Mouse (Mus musculus): ENCODE data around the gene Wwtr1. TPM values are rescaled to one million over a fixed set of nuclear protein-coding genes. Genes with fewer than 3 reads are reported as not detected.
A peak's percentile ranks its signal among the peaks of the same experiment; 100 is the strongest.

The Wwtr1 gene
- total and polyA plus RNA-seq, 3 experiments: 26.6 to 38.5 (median 34.9) TPM

DNA sequence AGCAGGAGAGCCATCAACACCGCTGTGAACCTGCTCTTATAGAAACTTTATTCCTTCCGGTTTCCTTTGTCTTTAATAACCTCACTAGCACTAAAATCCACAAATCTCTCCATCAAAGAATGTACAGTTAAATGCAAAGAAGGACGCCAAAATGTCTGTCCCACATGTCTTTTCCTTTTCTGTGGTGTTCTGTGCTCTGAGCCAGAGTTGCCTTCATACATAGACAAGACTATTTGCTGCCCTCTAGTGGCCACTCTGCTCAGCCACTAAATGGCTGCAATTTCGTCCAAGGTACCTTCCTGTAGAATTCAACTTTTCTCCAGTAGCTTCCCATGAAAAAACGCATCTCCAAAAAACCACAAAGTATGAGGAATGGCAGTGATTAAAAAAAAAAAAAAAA is 127.3 kb downstream of the Wwtr1 start:
- DNase-seq: peak; percentile 52

DNA sequence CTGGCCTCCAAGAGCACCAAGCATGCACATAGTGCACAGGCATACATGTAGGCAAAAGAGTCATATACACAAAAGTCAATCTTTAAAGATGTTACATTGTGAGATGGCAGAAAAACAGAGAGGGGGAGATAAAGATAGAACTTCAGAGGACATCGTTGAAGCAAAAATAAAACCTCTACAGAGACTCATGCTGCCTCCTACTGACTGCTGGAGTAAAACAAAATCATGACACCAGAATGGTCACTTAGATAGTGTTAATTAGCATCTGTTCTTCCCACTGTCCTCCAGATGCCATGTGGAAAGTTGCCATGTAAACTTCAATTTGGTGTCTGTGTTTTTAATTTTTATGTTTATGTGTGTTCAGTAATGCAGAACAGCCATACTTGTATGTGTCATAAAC is 127.8 kb downstream of the Wwtr1 start:
- no peak for DNase-seq

DNA sequence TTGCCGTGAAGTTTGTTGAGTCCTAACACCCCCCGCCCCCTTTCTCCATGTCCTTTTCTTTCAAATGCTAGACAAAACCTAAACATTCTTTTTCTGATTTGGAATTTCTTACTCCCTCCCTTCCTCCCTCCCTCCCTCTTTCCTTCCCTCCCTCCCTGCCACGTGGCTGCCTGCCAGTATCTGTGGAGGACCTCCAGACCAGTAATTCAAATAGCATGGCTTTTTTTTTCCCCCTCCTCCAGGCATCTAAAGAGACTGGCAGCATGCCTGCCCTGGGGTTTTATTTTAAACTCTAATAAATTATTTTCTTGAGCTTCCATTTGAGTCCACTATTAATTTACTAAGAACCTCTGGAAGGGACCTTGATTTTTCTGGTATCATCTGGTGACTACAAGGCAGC is 130.0 kb downstream of the Wwtr1 start:
- DNase-seq: peak; percentile 35

DNA sequence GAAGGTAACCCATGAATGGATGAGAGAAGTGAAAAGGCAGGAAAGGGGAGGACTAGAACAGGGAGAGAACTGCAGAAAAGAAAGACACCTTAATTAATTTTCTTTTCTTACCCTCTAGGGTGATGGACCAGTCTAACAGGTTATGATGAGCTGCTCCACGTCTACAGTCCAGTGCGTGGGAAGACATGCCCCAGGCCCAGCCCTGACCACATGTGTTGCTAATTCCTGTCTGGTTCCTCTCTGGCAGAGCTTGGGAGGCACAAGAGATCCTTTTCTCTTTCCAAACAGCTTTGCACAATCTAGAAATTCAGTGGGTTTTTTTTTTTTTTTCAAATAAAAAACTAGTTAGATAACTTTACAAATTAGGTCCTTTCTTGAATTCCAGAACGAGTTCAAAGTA is 134.8 kb downstream of the Wwtr1 start:
- no peak for DNase-seq

DNA sequence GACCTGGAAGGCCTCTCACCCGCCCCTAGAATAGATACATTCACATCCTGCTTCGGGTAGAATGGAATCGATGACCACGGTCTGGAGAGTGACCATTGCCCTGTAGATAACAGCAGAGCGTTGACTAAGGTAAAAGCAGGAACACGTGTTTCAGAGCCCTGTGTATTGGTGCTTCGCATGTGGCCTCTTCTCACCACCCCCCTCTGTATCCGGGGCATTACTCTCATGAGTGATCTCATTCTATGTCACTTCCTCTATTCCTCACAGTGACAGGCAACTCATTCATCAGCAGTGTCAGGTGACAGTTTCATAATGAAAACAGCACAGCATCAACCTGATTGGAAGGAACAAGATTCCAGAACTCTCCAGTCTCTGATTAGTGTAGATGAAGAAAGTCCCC is 140.3 kb downstream of the Wwtr1 start:
- no peak for DNase-seq

DNA sequence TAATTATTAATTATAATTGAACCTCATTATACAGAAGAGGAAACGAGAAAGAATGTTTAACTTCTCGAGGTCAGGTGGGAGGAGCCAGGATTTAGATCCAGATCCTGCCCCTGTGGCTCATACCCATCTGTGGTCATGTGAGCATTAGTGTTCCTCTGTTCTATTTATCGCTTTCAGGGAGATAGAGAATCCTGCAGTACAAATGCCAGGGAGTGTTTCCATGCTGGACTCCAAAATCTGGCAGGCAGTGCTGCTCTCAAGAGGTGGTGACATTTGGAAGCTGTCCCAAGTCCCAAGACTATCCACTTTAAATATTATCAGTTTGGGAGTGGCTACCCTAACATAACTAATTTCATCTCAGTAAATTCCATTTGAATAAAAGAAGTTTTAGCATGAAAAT is 144.0 kb downstream of the Wwtr1 start:
- DNase-seq: no peak

DNA sequence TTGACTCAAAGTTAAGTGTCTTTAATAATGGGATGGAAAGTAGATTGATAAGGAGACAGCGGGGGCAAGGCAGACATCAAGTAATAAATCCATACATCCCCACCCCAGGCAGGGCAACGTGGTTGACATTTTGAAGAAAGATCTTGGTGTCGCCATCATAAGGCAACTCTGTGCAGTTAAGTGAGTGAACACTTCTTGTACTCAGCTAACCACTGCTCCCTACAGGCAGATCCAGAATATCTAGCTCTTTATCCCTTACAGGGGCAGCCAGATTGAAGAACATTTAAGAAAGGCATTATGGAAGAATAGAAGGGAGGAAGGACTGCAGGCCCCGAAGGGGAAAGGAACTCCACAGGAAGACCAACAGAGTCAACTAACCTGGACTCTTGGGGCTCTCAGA is 146.2 kb downstream of the Wwtr1 start:
- no peak for DNase-seq

DNA sequence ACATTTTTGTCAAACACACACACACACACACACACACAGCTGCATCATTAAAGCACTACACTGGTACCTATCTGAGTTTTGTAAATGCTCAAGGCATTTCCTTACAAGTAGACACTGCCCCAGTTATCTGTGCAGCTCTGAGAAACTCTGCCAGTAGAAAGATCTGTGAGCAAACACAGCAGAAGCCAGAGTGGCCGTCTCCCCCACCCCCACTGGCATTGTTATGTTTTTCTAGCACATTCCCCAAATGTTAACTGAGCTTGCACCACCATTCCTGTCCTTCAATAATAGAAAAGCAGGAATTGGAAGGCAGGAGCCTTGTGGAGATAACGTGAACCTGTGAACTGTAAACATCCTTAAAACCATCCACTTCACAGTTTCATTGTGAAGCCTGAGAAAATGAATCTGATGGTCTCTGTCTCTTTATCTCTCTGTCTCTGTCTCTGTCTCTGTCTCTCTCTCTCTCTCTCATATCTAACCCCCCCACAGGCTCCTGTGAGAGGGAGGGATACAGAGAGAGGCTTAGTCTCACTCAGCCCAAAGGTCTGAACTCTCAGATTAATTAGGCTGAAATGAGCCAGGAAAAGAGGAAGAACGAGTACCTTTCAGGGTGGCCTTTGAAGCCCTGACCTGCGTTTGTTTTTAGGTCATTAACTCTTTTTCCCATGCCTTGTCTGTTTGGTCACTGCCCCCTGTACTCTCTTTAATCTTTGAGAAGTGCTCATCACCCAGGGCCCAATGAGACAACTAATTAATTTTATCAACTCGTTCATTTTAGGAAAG is 146.8 kb downstream of the Wwtr1 start:
- DNase-seq: no peak

DNA sequence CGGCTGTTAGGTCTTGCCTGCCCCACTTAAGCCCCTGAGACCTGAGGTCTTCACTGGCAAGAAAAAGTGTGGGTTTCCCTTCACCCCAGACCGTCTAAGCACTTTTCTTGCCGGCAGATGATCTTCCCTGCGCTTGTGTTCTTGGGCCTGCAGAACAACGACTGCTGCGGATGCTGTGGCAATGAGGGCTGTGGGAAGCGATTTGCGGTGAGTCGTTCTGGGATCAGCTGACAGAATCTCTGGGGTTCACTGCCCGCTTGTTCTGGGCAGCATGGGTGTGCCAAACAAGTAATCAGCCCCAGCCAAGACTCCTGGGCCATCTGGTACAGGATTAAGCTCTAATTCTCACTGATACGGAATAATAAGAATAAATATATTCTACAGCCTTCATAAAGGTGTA is 149.4 kb downstream of the Wwtr1 start:
- no peak for DNase-seq

DNA sequence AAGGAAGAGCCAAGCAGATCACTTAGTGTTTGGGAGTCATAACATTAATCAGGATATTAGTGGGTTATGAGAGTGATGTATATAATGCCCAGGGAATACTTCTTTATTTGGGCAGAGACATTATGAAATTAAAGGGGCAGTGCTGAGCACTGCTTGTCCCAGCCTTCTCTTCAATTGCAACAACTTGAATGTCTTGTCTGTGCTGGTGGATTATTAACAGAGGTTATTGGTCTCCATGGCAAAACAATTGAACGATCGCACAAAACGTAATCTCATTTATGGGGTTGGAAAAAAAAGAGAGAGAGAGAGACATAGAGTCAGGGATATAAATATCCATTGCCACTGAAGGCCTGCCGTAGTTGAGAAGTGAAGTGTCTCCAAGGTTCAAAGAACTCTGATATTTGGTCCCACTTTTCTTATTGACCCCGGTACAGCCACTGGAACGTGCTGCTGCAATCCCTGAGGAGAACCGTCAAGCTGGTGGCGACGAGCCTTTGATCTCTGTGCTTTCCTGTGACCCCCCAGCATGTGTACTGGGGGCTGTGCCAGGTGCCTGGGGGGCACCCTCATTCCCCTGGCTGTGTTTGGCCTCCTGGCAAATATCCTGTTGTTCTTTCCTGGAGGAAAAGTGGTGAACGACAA is 150.5 kb downstream of the Wwtr1 start, which contains the start of gene Tm4sf4:
TSS of gene Tm4sf4 (plus strand) at position 226 of the 642 bp plus-strand sequence.
- DNase-seq: no peak

DNA sequence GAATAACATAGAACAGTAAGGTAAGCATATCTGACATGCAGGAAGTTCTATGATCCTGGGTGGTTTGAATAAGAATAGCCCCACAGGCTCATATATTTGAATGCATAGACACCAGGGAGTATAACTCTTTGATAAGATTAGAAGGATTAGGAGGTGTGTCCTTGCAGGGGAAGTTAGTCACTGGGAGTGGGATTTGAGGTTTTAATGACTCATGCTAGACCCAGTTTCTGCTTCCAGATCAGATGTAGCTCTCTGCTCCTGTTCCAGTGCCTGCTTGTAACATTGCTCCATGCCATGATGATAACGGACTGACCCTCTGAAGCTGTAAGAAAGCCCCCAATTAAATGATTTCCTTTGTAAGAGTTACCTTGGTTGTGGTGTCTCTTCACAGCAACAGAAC is 155.1 kb downstream of the Wwtr1 start:
- no peak for DNase-seq

DNA sequence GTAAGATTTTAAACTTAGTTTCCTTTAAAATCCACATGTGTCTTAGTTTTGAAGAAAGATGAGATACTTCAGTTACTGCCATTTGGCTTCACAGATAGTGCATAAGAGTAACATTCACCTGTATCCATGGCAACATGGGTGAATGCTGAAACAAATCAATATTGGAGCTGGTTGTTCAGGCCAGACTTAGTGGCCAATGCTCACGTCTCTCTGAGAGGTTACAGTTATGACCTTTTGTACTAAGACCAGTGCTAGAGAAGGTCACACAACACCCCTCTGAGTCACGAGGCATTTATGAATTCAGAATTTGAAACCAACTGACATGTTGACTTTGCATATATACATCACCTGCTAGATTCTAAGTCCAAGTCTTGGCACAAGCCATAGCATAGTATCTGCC is 155.5 kb downstream of the Wwtr1 start:
- no peak for DNase-seq

DNA sequence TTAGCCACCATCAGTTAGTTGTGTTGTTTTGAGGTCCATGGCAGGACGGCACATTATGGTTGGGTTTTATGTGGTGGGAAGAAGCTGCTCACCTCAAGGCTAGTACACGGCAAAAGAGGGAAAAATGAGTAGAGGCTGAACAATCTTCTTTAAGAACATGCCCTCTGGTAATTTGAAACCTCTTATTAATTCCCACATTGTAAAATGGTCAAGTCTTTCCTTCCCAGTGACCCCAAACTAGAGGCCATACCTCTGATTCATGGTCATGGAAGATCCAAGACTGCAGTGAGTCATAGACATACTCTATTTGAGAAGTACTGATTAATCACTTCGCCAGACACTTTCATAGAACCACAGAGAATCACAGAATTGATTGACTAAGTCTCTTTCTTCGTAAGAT is 164.2 kb downstream of the Wwtr1 start:
- DNase-seq: no peak

Small RNA genes lying within 50 kb of the gene (microRNA-seq; reads per million reads assigned to microRNA genes)
- 0 reads per million in 2 experiments for gene Mir6377

Other genes with a start within 250 kb of the Wwtr1 start
- 1 to 10 TPM in 1 of 2 experiments, under 1 TPM in 1; 0.86 to 1.5 TPM for gene Tm4sf4, start 150.6 kb downstream of the Wwtr1 start, total RNA-seq (2021)
- 0.27 and 0.36 TPM in 2 replicates for gene Tm4sf4, start 150.6 kb downstream of the Wwtr1 start, polyA plus RNA-seq (2012; rRNA removed)
- 10 to 100 TPM; 21.4 to 30.7 TPM for gene Commd2, start 75.8 kb upstream of the Wwtr1 start, total RNA-seq (2021)
- gene Commd2, start 75.8 kb upstream of the Wwtr1 start, polyA plus RNA-seq (2012; rRNA removed): 7.7 and 9.6 TPM in 2 replicates
- not detected for gene Ankub1, start 116.9 kb upstream of the Wwtr1 start, total RNA-seq (2021)
- not detected in 2 replicates for gene Ankub1, start 116.9 kb upstream of the Wwtr1 start, polyA plus RNA-seq (2012; rRNA removed)
- gene Rnf13, start 160.2 kb upstream of the Wwtr1 start, total RNA-seq (2021): 100 to 1,000 TPM; 100 to 141 TPM
- 24.7 and 42.7 TPM in 2 replicates for gene Rnf13, start 160.2 kb upstream of the Wwtr1 start, polyA plus RNA-seq (2012; rRNA removed)

All from adrenal gland, adult 2 months (tissue).